Mouse (Mus musculus) intestine, embryonic 14.5 days (tissue): Measurements from ENCODE around the gene Tnfrsf14. TPM values are rescaled to one million over a fixed set of nuclear protein-coding genes. Genes with fewer than 3 reads are reported as not detected.
A peak's percentile ranks its signal among the peaks of the same experiment; 100 is the strongest.

Experiments
- ATAC-seq: fragments of 200-750 bp; cut with Nextera tagmentation; replicated peaks from 2 replicates; pipeline ENCODE4 v1.8.0; 2017; ENCODE audit warnings: low read depth, moderate number of reproducible peaks, moderate TSS enrichment, moderate library complexity; ENCODE audit not compliant: low FRiP score, low TSS enrichment
- DNase-seq: peaks from one replicate; pipeline ENCODE4 v3.0.0-alpha.2; 2018; ENCODE audit warnings: low spot score
- H3K27ac ChIP-seq: fragments of 300-500 bp; sonication (generic); 2 replicates; pipeline ENCODE4 v1.5.1; 2014; ENCODE audit warnings: low read depth, mild to moderate bottlenecking, control low read depth
- H3K27me3 ChIP-seq: fragments of 300-500 bp; sonication (generic); replicated peaks from 2 replicates; pipeline ENCODE4 v1.6.1; 2014; ENCODE audit warnings: low read length, control low read depth; ENCODE audit not compliant: control insufficient read depth, insufficient read depth
- H3K36me3 ChIP-seq: fragments of 300-500 bp; sonication (generic); 2 replicates; pipeline ENCODE4 v1.6.1; 2014; ENCODE audit warnings: low read length, control low read depth; ENCODE audit not compliant: control insufficient read depth, insufficient read depth
- H3K4me1 ChIP-seq: fragments of 300-500 bp; sonication (generic); replicated peaks from 2 replicates; pipeline ENCODE4 v1.6.1; 2014; ENCODE audit warnings: low read length, control low read depth, mixed read lengths; ENCODE audit not compliant: control insufficient read depth, insufficient read depth
- H3K4me2 ChIP-seq: fragments of 300-500 bp; sonication (generic); 2 replicates; pipeline ENCODE4 v1.6.1; 2014; ENCODE audit warnings: low read length
- H3K4me3 ChIP-seq: fragments of 300-500 bp; sonication (generic); 2 replicates; pipeline ENCODE4 v1.5.1; 2014; ENCODE audit warnings: low read depth, low read length, control low read depth, mixed read lengths
- H3K9ac ChIP-seq: fragments of 300-500 bp; sonication (generic); 2 replicates; pipeline ENCODE4 v1.6.1; 2014; ENCODE audit warnings: mild to moderate bottlenecking, low read length
- H3K9me3 ChIP-seq: fragments of 300-500 bp; sonication (generic); 2 replicates; pipeline ENCODE4 v1.6.1; 2016; ENCODE audit warnings: low read length, control low read depth; ENCODE audit not compliant: control insufficient read depth
- WGBS: fragments of 180-500 bp; shearing (Covaris S2); extraction: QIAGEN DNeasy Blood & Tissue Kit; methylation state at CpG from one replicate; pipeline ENCODE4 v1.1.7; 2014; 5-methylcytosine and 5-hydroxymethylcytosine counted together
- polyA plus RNA-seq: library from polyadenylated mRNA; unstranded; fragments of >200 nt; fragmentation: Nextera tagmentation; extraction: Ambion mirVana; gene quantifications from 2 replicates; pipeline ENCODE4 v1.2.1, GENCODE M21; 2014

The Tnfrsf14 gene
- 1.5 and 1.6 TPM in 2 replicates for polyA plus RNA-seq

- no peaks in the 10 kb centered on the region for H3K36me3 ChIP-seq
- peak within 1 kb of the TSS; percentile 10; the same call in 1 of the 2 replicates for H3K4me3 ChIP-seq
- peak within 1 kb of the TSS; percentile 48 for H3K4me2 ChIP-seq
- ATAC-seq (no peak), DNase-seq (no peak)
- peak within 1 kb of the TSS; percentile 67 for H3K27ac ChIP-seq
- peaks cover 25% of the 10 kb centered on the region for H3K4me1 ChIP-seq
- H3K27me3 ChIP-seq, result no peaks in the 10 kb centered on the region
- WGBS, result 26% methylated on average over 12 of the region's 12 CpGs
- no peaks in the 10 kb centered on the region for H3K9me3 ChIP-seq
- H3K9ac ChIP-seq, result no peak within 1 kb of the TSS
These were observed at the start of gene Tnfrsf14 for GRCm38 (mm10) chr4:154928395-154929087. Tnfrsf14 (minus strand) TSS chr4:154928563.

- DNase-seq, result no peak
- no peak overlapping the region for H3K27ac ChIP-seq
- no peak overlapping the region for H3K9ac ChIP-seq
- 87% methylated on average over 11 of the region's 11 CpGs for WGBS
- ATAC-seq, result no peak
- no peaks in the 10 kb centered on the region for H3K9me3 ChIP-seq
- H3K27me3 ChIP-seq, result no peaks in the 10 kb centered on the region
- no peak overlapping the region for H3K4me3 ChIP-seq
- no peak overlapping the region for H3K4me2 ChIP-seq
- no peaks in the 10 kb centered on the region for H3K4me1 ChIP-seq
- H3K36me3 ChIP-seq, result peaks cover 100% of the 10 kb centered on the region
These were observed 45.8 kb upstream of the Tnfrsf14 start for GRCm38 (mm10) chr4:154974163-154974611.

GRCm38 (mm10) chr4:154972546-154972945 is 44.2 kb upstream of the Tnfrsf14 start:
- 95% methylated on average over 12 of the region's 12 CpGs for WGBS
- Histone ChIP-seq H3K27me3 (no peaks in the 10 kb centered on the region), H3K4me3 (no peak overlapping the region), H3K4me2 (no peak overlapping the region), H3K36me3 (peaks cover 94% of the 10 kb centered on the region), H3K27ac (no peak overlapping the region), H3K9me3 (no peaks in the 10 kb centered on the region), H3K9ac (no peak overlapping the region), H3K4me1 (no peaks in the 10 kb centered on the region)
- DNase-seq (no peak), ATAC-seq (no peak)

GRCm38 (mm10) chr4:154967173-154967572 is 38.8 kb upstream of the Tnfrsf14 start:
- WGBS, result 65% methylated on average over 5 of the region's 5 CpGs
- Histone ChIP-seq H3K36me3 (peaks cover 50% of the 10 kb centered on the region), H3K27me3 (peaks cover 12% of the 10 kb centered on the region), H3K9me3 (no peaks in the 10 kb centered on the region), H3K27ac (no peak overlapping the region), H3K4me1 (peaks cover 18% of the 10 kb centered on the region), H3K9ac (no peak overlapping the region), H3K4me3 (no peak overlapping the region), H3K4me2 (no peak overlapping the region)
- DNase-seq, result peak; percentile 72
- ATAC-seq, result no peak

- Histone ChIP-seq H3K36me3 (peaks cover 37% of the 10 kb centered on the region), H3K9me3 (no peaks in the 10 kb centered on the region), H3K27ac (no peak overlapping the region), H3K9ac (no peak overlapping the region), H3K4me3 (no peak overlapping the region), H3K4me1 (peaks cover 30% of the 10 kb centered on the region), H3K27me3 (peaks cover 25% of the 10 kb centered on the region), H3K4me2 (0 out of 2 replicates have a peak overlapping the region, but pooled peaks have one; percentile 81)
- DNase-seq (no peak), ATAC-seq (no peak)
- WGBS, result 82% methylated on average over 3 of the region's 3 CpGs
These were observed 37.5 kb upstream of the Tnfrsf14 start for GRCm38 (mm10) chr4:154965856-154966255.

- H3K27ac ChIP-seq, result peak overlapping the region; percentile 86
- peak overlapping the region; percentile 66 for H3K9ac ChIP-seq
- no peaks in the 10 kb centered on the region for H3K9me3 ChIP-seq
- peaks cover 26% of the 10 kb centered on the region for H3K36me3 ChIP-seq
- ATAC-seq, result no peak
- peak overlapping the region; percentile 81 for H3K4me2 ChIP-seq
- under 1% methylated on average over 36 of the region's 36 CpGs for WGBS
- no peak for DNase-seq
- peaks cover 36% of the 10 kb centered on the region for H3K27me3 ChIP-seq
- peaks cover 34% of the 10 kb centered on the region for H3K4me1 ChIP-seq
- peak overlapping the region; percentile 69 for H3K4me3 ChIP-seq
These were observed 36.3 kb upstream of the Tnfrsf14 start for GRCm38 (mm10) chr4:154964581-154965235.

GRCm38 (mm10) chr4:154963901-154964580 is 35.7 kb upstream of the Tnfrsf14 start, which contains the start of gene Pank4:
Pank4 (plus strand) TSS chr4:154964123.
- H3K4me1 ChIP-seq, result peaks cover 34% of the 10 kb centered on the region
- WGBS, result under 1% methylated on average over 63 of the region's 66 CpGs

GRCm38 (mm10) chr4:154963190-154963836 is 35.0 kb upstream of the Tnfrsf14 start:
- H3K36me3 ChIP-seq, result peaks cover 16% of the 10 kb centered on the region
- H3K27ac ChIP-seq, result no peak overlapping the region
- no peak overlapping the region; the same call in 1 of the 2 replicates for H3K9ac ChIP-seq
- peaks cover 36% of the 10 kb centered on the region for H3K4me1 ChIP-seq
- no peak for DNase-seq
- no peak for ATAC-seq
- no peaks in the 10 kb centered on the region for H3K9me3 ChIP-seq
- WGBS, result 36% methylated on average over 11 of the region's 11 CpGs
- H3K4me2 ChIP-seq, result peak overlapping the region; percentile 81
- peaks cover 50% of the 10 kb centered on the region for H3K27me3 ChIP-seq
- H3K4me3 ChIP-seq, result peak overlapping the region; percentile 69

More at GRCm38 (mm10) chr4:154963901-154964580, 35.7 kb upstream of the Tnfrsf14 start, which contains the start of gene Pank4:
- Histone ChIP-seq H3K4me2 (peak within 1 kb of the TSS; percentile 81), H3K9ac (peak within 1 kb of the TSS; percentile 66), H3K27ac (peak within 1 kb of the TSS; percentile 86), H3K27me3 (peaks cover 43% of the 10 kb centered on the region), H3K9me3 (no peaks in the 10 kb centered on the region), H3K4me3 (peak within 1 kb of the TSS; percentile 69), H3K36me3 (peaks cover 19% of the 10 kb centered on the region)
- DNase-seq (peak; percentile 95), ATAC-seq (peak; percentile 93)
